Mouse (Mus musculus) ZHBTc4 (cell line): ENCODE measurements around the gene Ppt1.
A peak's percentile ranks its signal among the peaks of the same experiment; 100 is the strongest.

Experiments used
- DNase-seq: peaks from one replicate; pipeline ENCODE4 v3.0.0-alpha.2; 2011; ENCODE audit warnings: low read depth, low spot score

Gene Ppt1

DNA sequence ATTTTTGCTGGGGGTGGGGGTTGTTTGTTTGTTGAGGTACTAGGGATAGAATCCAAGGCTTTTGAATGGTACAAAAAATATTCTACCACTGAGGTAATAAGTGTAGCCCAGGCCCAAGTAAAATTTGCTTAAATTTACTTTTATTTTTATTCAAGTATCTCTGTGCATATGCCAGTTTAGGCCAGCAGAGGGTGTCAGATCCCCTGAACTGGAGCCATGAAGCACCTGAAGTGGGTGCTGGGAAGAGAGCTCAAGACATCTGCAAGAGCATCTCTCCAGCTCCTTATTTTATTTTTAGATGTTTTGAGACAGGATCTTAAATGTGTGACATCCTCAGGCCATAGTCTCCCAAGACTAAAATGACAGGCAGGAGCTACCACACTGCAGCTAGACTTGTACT lies 34.0 kb downstream of the Ppt1 start:
- DNase-seq = peak; percentile 54

GRCm38 (mm10) chr4:122870741-122871140 lies 34.7 kb downstream of the Ppt1 start:
- DNase-seq = no peak

- no peak for DNase-seq
Observed at GRCm38 (mm10) chr4:122871269-122871668, 35.2 kb downstream of the Ppt1 start.

DNA sequence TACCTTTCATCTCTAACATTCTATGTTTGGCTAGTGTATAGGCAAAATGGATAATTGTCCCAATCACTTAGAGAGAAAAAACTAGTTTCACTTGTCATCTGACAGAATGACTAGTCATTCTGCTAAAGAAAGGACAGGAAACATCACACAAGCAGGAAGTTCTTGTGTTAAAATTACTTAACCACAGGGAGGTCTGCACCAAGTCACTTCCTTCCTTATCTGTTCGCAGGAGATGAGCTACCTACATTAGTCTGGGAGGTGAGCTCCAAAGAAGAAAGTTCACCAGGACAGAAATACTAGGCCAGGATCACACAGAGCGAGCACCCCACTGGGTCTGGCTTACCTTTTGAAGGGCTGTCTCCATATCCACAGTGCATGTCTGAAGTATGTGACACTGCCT lies 35.9 kb downstream of the Ppt1 start:
- no peak for DNase-seq

DNA sequence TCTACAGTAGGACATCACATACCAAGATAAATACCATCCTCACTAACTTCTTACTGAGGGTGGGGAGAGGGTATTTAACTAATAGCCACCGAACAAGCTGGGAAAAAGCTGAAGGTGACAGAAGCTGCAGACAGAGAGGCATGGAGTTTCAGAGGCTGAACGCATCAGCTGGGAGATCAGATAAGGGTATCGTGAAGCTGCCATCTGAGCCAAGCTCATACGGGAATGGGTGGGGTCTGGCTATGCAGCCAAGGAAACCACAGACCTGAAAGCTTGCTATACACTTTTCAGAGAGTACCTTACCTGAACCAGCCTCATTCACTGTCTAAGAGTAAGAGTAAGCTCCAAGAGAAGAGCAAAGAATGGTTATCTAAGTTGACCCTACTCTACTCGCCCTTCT lies 37.0 kb downstream of the Ppt1 start:
- DNase-seq = no peak

- DNase-seq = no peak
Observed at GRCm38 (mm10) chr4:122873512-122873911, 37.5 kb downstream of the Ppt1 start.

DNA sequence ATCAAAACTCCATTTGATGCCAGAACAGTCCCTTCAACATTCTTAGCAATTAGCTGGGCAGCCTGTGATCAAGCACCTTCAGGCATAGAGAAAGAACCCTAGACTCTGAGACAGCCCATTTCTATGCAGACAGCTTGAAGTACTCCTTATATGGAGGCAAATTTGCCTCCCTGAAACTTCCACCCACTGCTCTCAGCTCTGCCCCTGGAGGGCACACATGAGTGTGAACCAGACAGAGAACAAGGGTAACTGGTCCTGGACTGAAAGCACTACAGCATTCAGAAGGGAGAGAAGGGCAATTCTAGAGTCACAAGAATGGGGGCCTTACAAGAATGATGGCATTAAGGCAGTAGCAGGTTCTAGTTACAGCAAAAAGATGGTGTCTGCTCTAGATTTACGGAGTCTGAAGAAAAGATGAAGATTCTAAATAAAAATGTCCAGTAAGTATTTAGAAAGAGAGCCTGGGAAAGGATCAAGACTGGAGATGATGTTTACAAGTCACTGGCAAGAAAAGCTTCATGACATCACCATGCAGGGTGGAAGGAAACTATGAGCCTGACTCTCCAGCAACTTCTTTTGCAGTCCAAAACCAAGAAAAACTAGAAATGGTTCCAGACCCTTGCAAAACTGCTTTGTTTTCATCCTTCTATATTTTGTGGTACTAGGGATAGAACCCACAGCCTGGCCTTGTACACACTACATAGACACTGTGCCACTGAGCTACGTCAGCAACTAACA lies 42.5 kb downstream of the Ppt1 start:
- peak; percentile 39 for DNase-seq

DNA sequence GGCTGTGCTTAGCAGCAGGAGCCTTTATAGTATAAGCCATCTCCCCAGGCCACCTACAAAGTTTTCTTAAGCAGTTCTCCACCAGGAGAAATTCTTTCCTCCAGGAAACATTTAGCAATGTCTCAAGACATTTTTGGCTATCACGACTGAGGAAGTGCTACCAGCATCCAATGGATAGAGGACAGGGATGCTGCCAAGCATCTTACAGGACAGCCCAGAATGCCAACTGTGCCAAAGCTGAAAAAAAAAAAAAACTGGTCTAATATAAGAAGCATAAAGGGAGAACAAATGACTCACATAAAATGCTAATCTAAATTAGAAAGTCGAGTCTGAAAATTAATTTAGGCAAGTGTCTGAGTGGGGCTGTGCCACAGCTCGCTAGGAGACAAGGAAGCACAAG lies 46.5 kb downstream of the Ppt1 start:
- DNase-seq = no peak

GRCm38 (mm10) chr4:122883294-122883693 lies 47.3 kb downstream of the Ppt1 start:
- DNase-seq = no peak

GRCm38 (mm10) chr4:122884051-122884450 lies 48.0 kb downstream of the Ppt1 start:
- DNase-seq = no peak

- DNase-seq = peak; percentile 20
Observed at GRCm38 (mm10) chr4:122884481-122885340, 48.7 kb downstream of the Ppt1 start.

GRCm38 (mm10) chr4:122885768-122886578 lies 49.9 kb downstream of the Ppt1 start, which contains the start of gene Cap1:
Cap1 (minus strand) TSS chr4:122886056.
- peak; percentile 100 for DNase-seq

DNA sequence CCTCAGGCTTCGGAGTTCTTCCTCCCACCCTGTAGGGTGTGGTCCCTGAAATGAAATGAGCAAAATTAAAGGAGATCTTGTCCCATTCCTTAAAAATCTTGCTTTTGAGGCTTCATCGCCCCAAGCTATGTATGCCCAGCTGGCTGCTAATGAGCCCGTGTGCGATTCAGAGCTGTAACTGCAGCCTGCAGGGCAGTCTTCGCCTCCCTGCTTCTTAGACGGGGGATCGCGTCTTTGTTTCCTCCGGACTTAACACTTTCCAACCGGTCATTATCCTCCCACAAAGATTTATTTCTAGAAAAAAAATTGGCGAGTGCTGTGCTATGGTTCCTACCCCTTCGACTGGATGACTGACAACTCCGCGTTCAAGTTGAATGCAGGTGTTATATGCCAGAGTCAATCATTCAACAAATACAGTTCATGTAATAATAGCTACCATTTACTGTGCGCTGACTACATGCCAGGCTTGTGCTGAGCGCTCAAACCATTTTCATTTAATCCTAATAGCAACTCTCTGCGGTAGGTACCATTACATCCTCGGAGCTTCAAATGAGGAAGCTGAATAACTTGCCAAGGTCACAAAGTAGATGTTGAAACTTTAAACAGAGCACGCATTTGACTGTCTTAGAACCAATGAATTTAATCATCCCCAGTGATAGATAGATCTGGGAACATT lies 50.7 kb downstream of the Ppt1 start:
- no peak for DNase-seq

DNA sequence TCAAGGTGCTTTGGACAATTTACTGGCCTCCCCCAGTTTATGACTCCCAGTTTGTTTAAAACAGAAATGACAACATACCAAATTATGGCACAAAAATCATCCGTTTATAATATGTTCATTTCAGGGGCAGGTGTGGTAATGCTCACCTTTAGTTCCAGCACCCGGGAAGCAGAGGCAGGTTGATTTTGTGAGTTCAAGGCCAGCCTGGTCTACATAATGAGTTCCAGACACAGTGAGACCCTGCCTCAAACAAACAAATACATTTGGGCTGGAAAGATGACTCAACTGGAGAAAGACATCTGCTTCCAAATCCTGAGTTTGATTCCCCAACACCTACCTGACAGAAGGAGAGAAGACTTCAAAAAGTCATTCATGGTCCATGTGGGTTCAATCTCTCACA lies 51.3 kb downstream of the Ppt1 start:
- DNase-seq = no peak

- no peak for DNase-seq
Observed at GRCm38 (mm10) chr4:122890881-122891481, 54.9 kb downstream of the Ppt1 start.

DNA sequence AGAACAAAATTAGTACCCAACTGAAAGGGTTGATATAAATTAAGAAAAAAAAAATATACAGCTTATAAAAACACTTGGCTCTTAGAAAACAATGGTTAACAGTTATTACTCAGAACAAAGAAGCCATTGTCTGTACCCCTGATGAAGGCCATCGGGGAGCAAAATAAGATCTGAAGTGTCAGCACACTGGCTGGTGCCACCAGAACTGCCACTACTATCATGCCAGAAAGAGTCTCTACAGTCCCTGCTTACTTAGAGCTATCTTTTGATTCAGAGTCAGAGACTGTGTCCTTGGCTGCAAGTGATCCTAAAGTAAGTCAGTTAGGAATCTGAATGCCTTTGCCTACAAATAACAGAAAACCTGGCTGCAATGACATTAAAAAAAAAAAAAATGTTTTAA lies 55.6 kb downstream of the Ppt1 start:
- no peak for DNase-seq

GRCm38 (mm10) chr4:122892157-122892556 lies 56.1 kb downstream of the Ppt1 start:
- DNase-seq = no peak

GRCm38 (mm10) chr4:122897750-122898149 lies 61.7 kb downstream of the Ppt1 start:
- peak; percentile 18 for DNase-seq

- peak; percentile 84 for DNase-seq
Observed at GRCm38 (mm10) chr4:122898313-122898712, 62.3 kb downstream of the Ppt1 start.

GRCm38 (mm10) chr4:122902156-122902555 lies 66.1 kb downstream of the Ppt1 start:
- peak; percentile 62 for DNase-seq

DNA sequence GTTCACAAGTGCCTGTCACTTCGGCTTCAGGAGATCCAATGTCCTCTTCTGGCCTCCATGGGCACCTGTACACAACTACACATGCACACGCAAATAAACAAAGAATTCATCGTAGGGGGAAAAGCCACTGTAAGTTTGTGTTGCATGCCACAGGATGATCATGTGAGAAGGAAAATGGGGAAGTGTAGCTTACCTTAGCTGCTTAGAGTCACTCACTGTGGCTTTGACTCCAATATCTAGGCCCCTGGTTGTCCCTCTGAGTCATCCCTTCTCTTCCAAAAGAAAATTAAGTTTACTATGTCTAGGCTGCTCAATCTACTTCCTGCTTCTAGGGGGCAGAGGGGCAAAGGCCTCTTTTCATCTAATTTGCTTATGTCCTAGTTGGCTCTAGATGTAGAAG lies 67.7 kb downstream of the Ppt1 start:
- no peak for DNase-seq
